Mouse (Mus musculus): Measurements from ENCODE around the gene Zfr2. TPM values are rescaled to one million over a fixed set of nuclear protein-coding genes. Genes with fewer than 3 reads are reported as not detected.

The Zfr2 gene
- polyA plus RNA-seq, 1 experiment from 2014 or later, result 2.3 TPM

DNA sequence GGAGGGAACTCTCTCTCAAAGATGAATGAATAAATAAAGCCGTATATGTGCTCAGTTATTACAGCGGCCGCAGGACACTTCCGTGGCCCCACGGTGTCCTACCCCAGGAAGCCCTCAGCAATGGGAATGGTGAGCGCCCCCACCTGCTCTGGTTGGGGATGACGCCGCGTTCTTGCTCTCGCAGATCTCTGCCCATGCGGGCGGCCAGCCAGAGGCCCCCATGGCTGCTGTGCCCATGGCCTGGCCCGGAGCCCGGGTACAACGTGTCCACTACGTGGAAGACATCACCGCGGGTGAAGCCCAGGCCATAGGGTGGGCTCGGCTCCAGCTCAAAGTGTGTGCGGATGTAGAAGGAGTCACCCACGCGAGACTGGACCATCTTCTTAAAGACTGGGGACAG is 44.7 kb downstream of the Zfr2 start:
- Histone ChIP-seq H3K9ac (replicated peaks; ENCODE audit: low read depth) (no peak overlapping the region), H3K27ac (ENCODE audit: low read length) (no peak overlapping the region)

DNA sequence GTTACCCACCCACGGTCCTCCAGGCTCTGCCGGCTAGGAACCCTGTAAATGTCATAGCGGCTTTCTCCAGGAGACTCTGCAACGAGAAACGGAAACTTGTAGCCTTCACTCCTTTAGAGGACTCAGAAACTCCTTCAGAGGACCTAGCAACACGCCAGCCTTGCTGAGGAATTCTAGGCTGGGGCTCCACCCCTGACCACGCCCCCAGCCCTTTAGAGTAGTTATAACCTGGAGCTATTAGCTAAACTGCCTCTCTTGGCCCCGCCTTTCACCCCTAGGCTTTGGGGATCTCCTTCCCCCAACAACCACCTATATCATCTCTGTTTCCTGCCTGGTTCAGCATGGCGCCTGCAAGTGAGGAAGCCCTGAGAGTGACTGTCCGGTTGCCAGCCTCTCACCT is 46.5 kb downstream of the Zfr2 start:
- Histone ChIP-seq H3K27me3 (replicated peaks; ENCODE audit: insufficient read depth, low read length) (peaks cover 5% of the 10 kb centered on the region; the same call in 1 of the 2 replicates), H3K27ac (ENCODE audit: low read length) (no peak overlapping the region), H3K9me3 (ENCODE audit: low read length) (no peaks in the 10 kb centered on the region), H3K4me1 (ENCODE audit: insufficient read depth, low read depth, low read length) (no peaks in the 10 kb centered on the region), H3K4me2 (replicated peaks; ENCODE audit: low read depth, low read length) (no peak overlapping the region), H3K4me3 (ENCODE audit: low read depth, low read length) (no peak overlapping the region), H3K36me3 (ENCODE audit: insufficient read depth, low read length) (no peaks in the 10 kb centered on the region; the same call in 1 of the 2 replicates), H3K9ac (replicated peaks; ENCODE audit: low read depth) (no peak overlapping the region)
- ATAC-seq, result peak; percentile 57
- WGBS, result 28% methylated on average over 9 of the region's 10 CpGs
- peak; percentile 54 for DNase-seq (ENCODE audit: low spot score)
- TF ChIP-seq EP300 (IDR thresholded peaks at IDR 0.05), result no peak
- TF ChIP-seq CTCF (IDR thresholded peaks at IDR 0.05), result no peak

More for the DNA sequence above, 44.7 kb downstream of the Zfr2 start:
- DNase-seq (ENCODE audit: low spot score), result no peak
- H3K27me3 ChIP-seq (replicated peaks; ENCODE audit: insufficient read depth, low read length), result no peaks in the 10 kb centered on the region
- H3K4me3 ChIP-seq (ENCODE audit: low read depth, low read length), result no peak overlapping the region
- no peak overlapping the region for H3K4me2 ChIP-seq (replicated peaks; ENCODE audit: low read depth, low read length)
- TF ChIP-seq CTCF (IDR thresholded peaks at IDR 0.05) (no peak), EP300 (IDR thresholded peaks at IDR 0.05) (no peak)
- WGBS, result 76% methylated on average over 22 of the region's 22 CpGs
- no peak for ATAC-seq
- no peaks in the 10 kb centered on the region for H3K4me1 ChIP-seq (ENCODE audit: insufficient read depth, low read depth, low read length)
- H3K9me3 ChIP-seq (ENCODE audit: low read length), result no peaks in the 10 kb centered on the region
- H3K36me3 ChIP-seq (ENCODE audit: insufficient read depth, low read length), result peaks cover 7% of the 10 kb centered on the region

- 0 out of 2 replicates have a peak, but pooled peaks cover 13% of the 10 kb centered on the region for H3K4me1 ChIP-seq (ENCODE audit: insufficient read depth, low read depth, low read length)
- 51% methylated on average over 6 of the region's 6 CpGs for WGBS
- TF ChIP-seq EP300 (IDR thresholded peaks at IDR 0.05) (no peak), CTCF (IDR thresholded peaks at IDR 0.05) (no peak)
- no peaks in the 10 kb centered on the region for H3K36me3 ChIP-seq (ENCODE audit: insufficient read depth, low read length)
- no peak overlapping the region for H3K4me3 ChIP-seq (ENCODE audit: low read depth, low read length)
- H3K4me2 ChIP-seq (replicated peaks; ENCODE audit: low read depth, low read length), result no peak overlapping the region
- peaks cover 16% of the 10 kb centered on the region; the same call in 1 of the 2 replicates for H3K27me3 ChIP-seq (replicated peaks; ENCODE audit: insufficient read depth, low read length)
- peak overlapping the region; percentile 34; the same call in 1 of the 2 replicates for H3K27ac ChIP-seq (ENCODE audit: low read length)
- peak; percentile 9; the same call in 1 of the 2 replicates for ATAC-seq
- peak; percentile 56 for DNase-seq (ENCODE audit: low spot score)
- no peaks in the 10 kb centered on the region for H3K9me3 ChIP-seq (ENCODE audit: low read length)
- H3K9ac ChIP-seq (replicated peaks; ENCODE audit: low read depth), result no peak overlapping the region
These were observed 51.2 kb downstream of the Zfr2 start for GRCm38 (mm10) chr10:81284189-81284588.

- H3K4me2 ChIP-seq (replicated peaks; ENCODE audit: low read depth, low read length), result peak overlapping the region; percentile 75
- H3K36me3 ChIP-seq (ENCODE audit: insufficient read depth, low read length), result no peaks in the 10 kb centered on the region
- 7% methylated on average over 17 of the region's 17 CpGs for WGBS
- H3K27ac ChIP-seq (ENCODE audit: low read length), result peak overlapping the region; percentile 77
- no peak overlapping the region for H3K9ac ChIP-seq (replicated peaks; ENCODE audit: low read depth)
- peak overlapping the region; percentile 46 for H3K4me3 ChIP-seq (ENCODE audit: low read depth, low read length)
- TF ChIP-seq EP300 (IDR thresholded peaks at IDR 0.05) (no peak), CTCF (IDR thresholded peaks at IDR 0.05) (no peak)
- peaks cover 16% of the 10 kb centered on the region; the same call in 1 of the 2 replicates for H3K27me3 ChIP-seq (replicated peaks; ENCODE audit: insufficient read depth, low read length)
- DNase-seq (ENCODE audit: low spot score), result peak; percentile 71
- peak; percentile 42 for ATAC-seq
- no peaks in the 10 kb centered on the region for H3K9me3 ChIP-seq (ENCODE audit: low read length)
- 0 out of 2 replicates have a peak, but pooled peaks cover 17% of the 10 kb centered on the region for H3K4me1 ChIP-seq (ENCODE audit: insufficient read depth, low read depth, low read length)
These were observed 51.8 kb downstream of the Zfr2 start for GRCm38 (mm10) chr10:81284719-81285118.

DNA sequence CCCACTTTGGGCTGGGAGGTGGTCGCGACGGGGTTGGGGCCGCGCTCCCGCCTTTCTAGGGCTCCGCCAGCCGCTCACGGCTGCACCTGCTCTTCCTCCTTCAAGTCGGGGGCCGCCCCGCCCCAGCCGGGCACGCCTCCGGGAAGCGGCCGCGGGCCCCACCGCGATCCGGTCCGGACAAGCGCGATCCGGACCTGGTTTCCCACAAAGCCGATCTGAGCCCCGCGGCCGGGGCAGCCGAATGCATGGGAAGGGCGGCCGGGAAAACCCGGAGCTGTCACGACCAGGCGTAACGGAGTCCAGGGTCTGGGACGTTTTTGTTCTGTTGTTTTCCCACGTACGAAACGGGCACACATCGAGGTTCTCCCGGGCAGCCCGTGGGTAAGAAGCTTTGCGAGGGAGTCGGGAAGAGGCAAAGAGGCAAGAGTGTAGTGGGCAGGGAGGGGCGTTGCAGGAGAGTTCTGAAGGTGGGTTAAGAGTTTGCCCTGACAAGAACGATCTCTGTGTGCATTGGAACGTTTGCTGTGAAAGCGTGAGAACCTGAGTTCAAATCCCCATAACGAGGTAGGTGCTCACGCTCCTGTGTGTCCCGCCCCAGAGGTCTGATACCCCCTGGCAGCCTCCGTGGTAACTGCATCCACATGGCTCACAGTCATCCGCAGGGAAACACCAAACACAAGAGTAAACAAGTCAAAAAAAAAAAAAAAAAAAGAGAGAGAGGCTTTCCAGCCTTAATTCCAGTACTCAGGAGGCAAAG is 52.9 kb downstream of the Zfr2 start:
- DNase-seq (ENCODE audit: low spot score) (peak; percentile 93), ATAC-seq (peak; percentile 76)
- 0 out of 2 replicates have a peak, but pooled peaks cover 17% of the 10 kb centered on the region for H3K4me1 ChIP-seq (ENCODE audit: insufficient read depth, low read depth, low read length)
- H3K9ac ChIP-seq (replicated peaks; ENCODE audit: low read depth), result no peak overlapping the region
- H3K36me3 ChIP-seq (ENCODE audit: insufficient read depth, low read length), result no peaks in the 10 kb centered on the region
- H3K4me2 ChIP-seq (replicated peaks; ENCODE audit: low read depth, low read length), result peak overlapping the region; percentile 75
- 2% methylated on average over 43 of the region's 54 CpGs for WGBS
- peak overlapping the region; percentile 46 for H3K4me3 ChIP-seq (ENCODE audit: low read depth, low read length)
- H3K9me3 ChIP-seq (ENCODE audit: low read length), result no peaks in the 10 kb centered on the region
- peak; percentile 32; the same call in 1 of the 2 replicates for TF ChIP-seq EP300 (IDR thresholded peaks at IDR 0.05)
- TF ChIP-seq CTCF (IDR thresholded peaks at IDR 0.05), result peak; percentile 15; the same call in 1 of the 2 replicates
- peak overlapping the region; percentile 77 for H3K27ac ChIP-seq (ENCODE audit: low read length)
- H3K27me3 ChIP-seq (replicated peaks; ENCODE audit: insufficient read depth, low read length), result peaks cover 16% of the 10 kb centered on the region; the same call in 1 of the 2 replicates

- Histone ChIP-seq H3K4me1 (ENCODE audit: insufficient read depth, low read depth, low read length) (0 out of 2 replicates have a peak, but pooled peaks cover 21% of the 10 kb centered on the region), H3K9me3 (ENCODE audit: low read length) (no peaks in the 10 kb centered on the region), H3K4me3 (ENCODE audit: low read depth, low read length) (no peak overlapping the region), H3K9ac (replicated peaks; ENCODE audit: low read depth) (no peak overlapping the region), H3K36me3 (ENCODE audit: insufficient read depth, low read length) (no peaks in the 10 kb centered on the region), H3K4me2 (replicated peaks; ENCODE audit: low read depth, low read length) (no peak overlapping the region; the same call in 1 of the 2 replicates), H3K27me3 (replicated peaks; ENCODE audit: insufficient read depth, low read length) (peaks cover 16% of the 10 kb centered on the region; the same call in 1 of the 2 replicates), H3K27ac (ENCODE audit: low read length) (peak overlapping the region; percentile 77)
- peak; percentile 57 for DNase-seq (ENCODE audit: low spot score)
- TF ChIP-seq EP300 (IDR thresholded peaks at IDR 0.05) (no peak), CTCF (IDR thresholded peaks at IDR 0.05) (no peak)
- WGBS, result 24% methylated on average over 6 of the region's 6 CpGs
- ATAC-seq, result no peak
These were observed 53.6 kb downstream of the Zfr2 start for GRCm38 (mm10) chr10:81286586-81286985.

Measured in lung, postnatal 0 days (tissue).